Mouse (Mus musculus) C2C12 (cell line): Measurements from ENCODE around the gene Tsga13. TPM values are rescaled to one million over a fixed set of nuclear protein-coding genes. Genes with fewer than 3 reads are reported as not detected.

Experiments used
- H3K27me3 ChIP-seq: one replicate; pipeline ENCODE4 v1.6.1; 2011; ENCODE audit not compliant: control insufficient read depth, insufficient read depth, insufficient read length
- H3K36me3 ChIP-seq: one replicate; pipeline ENCODE4 v1.6.1; 2011; ENCODE audit not compliant: control insufficient read depth, insufficient read depth
- H3K4me3 ChIP-seq: one replicate; pipeline ENCODE4 v1.5.1; 2011; ENCODE audit warnings: mild to moderate bottlenecking, control low read depth; ENCODE audit not compliant: poor library complexity, insufficient read depth, severe bottlenecking
- H3K79me2 ChIP-seq: one replicate; pipeline ENCODE4 v1.6.1; 2011; ENCODE audit not compliant: control insufficient read depth, insufficient read depth
- H3K79me3 ChIP-seq: one replicate; pipeline ENCODE4 v1.6.1; 2011; ENCODE audit warnings: low read depth, control low read depth
- H3ac ChIP-seq: one replicate; pipeline ENCODE3; 2011; ENCODE audit warnings: low read depth; ENCODE audit not compliant: control insufficient read depth, insufficient read length
- CEBPB ChIP-seq: IDR thresholded peaks from one replicate; pipeline ENCODE4 v1.6.1; 2011; ENCODE audit warnings: low read depth, mild to moderate bottlenecking, control low read depth, moderate library complexity
- CTCF ChIP-seq: IDR thresholded peaks from one replicate; pipeline ENCODE4 v1.5.1; 2011; ENCODE audit not compliant: control insufficient read depth, insufficient read depth, insufficient read length
- FOSL1 ChIP-seq: IDR thresholded peaks from one replicate; pipeline ENCODE4 v1.8.0; 2011; ENCODE audit warnings: mild to moderate bottlenecking, low read length; ENCODE audit not compliant: poor library complexity, insufficient read depth, severe bottlenecking
- MAX ChIP-seq: IDR thresholded peaks from one replicate; pipeline ENCODE4 v1.6.1; 2011; ENCODE audit warnings: mild to moderate bottlenecking, control low read depth
- MYOD1 ChIP-seq: IDR thresholded peaks from one replicate; pipeline ENCODE4 v1.6.1; 2011; ENCODE audit warnings: low read depth; ENCODE audit not compliant: control insufficient read depth, insufficient read length
- MYOG ChIP-seq: IDR thresholded peaks from one replicate; pipeline ENCODE4 v1.6.1; 2011; ENCODE audit not compliant: control insufficient read depth, insufficient read length; ENCODE audit errors: extremely low read depth
- USF1 ChIP-seq: IDR thresholded peaks from one replicate; pipeline ENCODE4 v1.6.1; 2011; ENCODE audit warnings: low read depth, mild to moderate bottlenecking, control low read depth, moderate library complexity
- long read RNA-seq, 2 experiments: library from polyadenylated mRNA; unstranded; transcript quantifications; one replicate each; pipeline ENCODE4 v2.0.0; 2019 to 2020
- polyA plus RNA-seq: library from polyadenylated mRNA; unstranded; fragments of >200 nt; fragmentation: generic; extraction: Trizol; gene quantifications from one replicate; pipeline ENCODE4 v1.2.1, GENCODE M21; 2012; ENCODE audit warnings: missing spikeins

The Tsga13 gene
- polyA plus RNA-seq, result not detected
- long read RNA-seq, experiment 1, result 0 reads
- long read RNA-seq, experiment 2, result 0 reads

DNA sequence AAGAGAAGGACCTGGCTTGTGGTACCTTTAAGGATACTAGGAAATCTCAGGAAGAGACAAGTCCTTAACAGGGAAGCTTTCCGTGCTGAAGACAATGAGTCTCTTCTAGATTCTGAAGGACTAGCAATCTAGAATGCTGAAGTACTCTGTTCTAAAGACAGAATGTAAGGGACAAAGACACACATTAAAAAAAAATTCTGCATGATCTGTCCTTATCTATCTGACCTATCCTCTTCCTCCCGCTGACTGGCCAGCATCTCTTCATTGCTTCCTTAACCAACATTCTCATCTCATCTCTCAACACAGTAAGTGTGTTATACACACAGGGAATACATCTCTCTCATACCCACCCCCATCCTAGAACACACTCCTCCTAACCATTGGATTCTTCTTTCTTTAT, at the start of gene Tsga13:
Gene Tsga13, minus strand, starts transcription at position 101 of the 400 bp plus-strand sequence.
- H3K4me3 ChIP-seq, result no peak within 1 kb of the TSS
- no peaks in the 10 kb centered on the region for H3K36me3 ChIP-seq
- H3ac ChIP-seq, result no peak within 1 kb of the TSS
- H3K79me3 ChIP-seq, result no peaks in the 10 kb centered on the region
- H3K27me3 ChIP-seq, result no peaks in the 10 kb centered on the region
- no peak for TF ChIP-seq FOSL1
- TF ChIP-seq CEBPB, result no peak
- TF ChIP-seq MYOG, result no peak
- no peak for TF ChIP-seq CTCF
- no peak for TF ChIP-seq MYOD1
- TF ChIP-seq USF1, result no peak
- TF ChIP-seq MAX, result no peak
- H3K79me2 ChIP-seq, result no peaks in the 10 kb centered on the region

DNA sequence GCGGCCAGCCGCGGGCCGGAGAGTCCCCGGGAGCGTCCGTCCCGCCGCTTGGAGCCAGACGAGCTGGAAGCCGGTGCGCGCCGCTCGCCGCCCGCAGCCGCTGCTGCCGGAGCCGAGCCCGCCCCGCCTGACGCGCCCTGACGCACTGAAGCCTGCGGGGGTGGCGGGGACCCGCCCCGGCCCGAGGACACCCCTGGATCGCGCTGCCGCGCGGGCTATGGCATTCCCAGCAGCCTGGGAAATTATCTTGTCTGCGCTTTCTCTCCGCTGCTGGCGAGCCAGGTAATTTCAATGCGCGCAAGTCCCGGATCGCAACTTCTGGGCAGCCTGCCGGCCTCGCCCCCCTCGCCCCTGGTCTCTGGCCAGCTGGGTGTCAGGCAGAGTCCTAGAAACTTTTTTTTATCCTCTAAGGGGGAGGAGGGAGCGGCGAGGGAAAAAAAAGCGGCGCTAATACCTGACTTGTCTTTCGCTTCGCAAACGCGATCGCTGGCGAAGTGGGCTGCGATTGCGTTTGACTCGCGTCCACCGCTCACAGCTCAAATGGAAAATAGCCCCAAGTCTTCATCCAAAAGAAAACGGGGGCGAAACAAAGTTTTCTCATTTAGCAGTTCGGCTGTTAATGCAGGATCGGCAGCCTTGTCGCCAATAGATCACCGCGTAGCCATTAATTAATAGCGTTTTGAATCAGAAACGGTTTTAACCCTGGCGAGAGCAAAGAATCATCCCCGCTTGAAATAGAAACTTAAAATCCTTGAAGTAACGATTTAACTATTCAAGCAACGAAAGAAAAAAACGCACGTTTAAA, 43.6 kb upstream of the Tsga13 start, which contains the start of gene Klf14:
Gene Klf14, minus strand, starts transcription at position 343 of the 805 bp plus-strand sequence.
- Histone ChIP-seq H3K79me2 (no peaks in the 10 kb centered on the region), H3K27me3 (peaks cover 11% of the 10 kb centered on the region), H3ac (no peak within 1 kb of the TSS), H3K4me3 (no peak within 1 kb of the TSS), H3K79me3 (no peaks in the 10 kb centered on the region), H3K36me3 (no peaks in the 10 kb centered on the region)
- no peak for TF ChIP-seq FOSL1
- no peak for TF ChIP-seq USF1
- TF ChIP-seq CTCF, result no peak
- no peak for TF ChIP-seq MYOD1
- TF ChIP-seq MYOG, result no peak
- no peak for TF ChIP-seq MAX
- no peak for TF ChIP-seq CEBPB

DNA sequence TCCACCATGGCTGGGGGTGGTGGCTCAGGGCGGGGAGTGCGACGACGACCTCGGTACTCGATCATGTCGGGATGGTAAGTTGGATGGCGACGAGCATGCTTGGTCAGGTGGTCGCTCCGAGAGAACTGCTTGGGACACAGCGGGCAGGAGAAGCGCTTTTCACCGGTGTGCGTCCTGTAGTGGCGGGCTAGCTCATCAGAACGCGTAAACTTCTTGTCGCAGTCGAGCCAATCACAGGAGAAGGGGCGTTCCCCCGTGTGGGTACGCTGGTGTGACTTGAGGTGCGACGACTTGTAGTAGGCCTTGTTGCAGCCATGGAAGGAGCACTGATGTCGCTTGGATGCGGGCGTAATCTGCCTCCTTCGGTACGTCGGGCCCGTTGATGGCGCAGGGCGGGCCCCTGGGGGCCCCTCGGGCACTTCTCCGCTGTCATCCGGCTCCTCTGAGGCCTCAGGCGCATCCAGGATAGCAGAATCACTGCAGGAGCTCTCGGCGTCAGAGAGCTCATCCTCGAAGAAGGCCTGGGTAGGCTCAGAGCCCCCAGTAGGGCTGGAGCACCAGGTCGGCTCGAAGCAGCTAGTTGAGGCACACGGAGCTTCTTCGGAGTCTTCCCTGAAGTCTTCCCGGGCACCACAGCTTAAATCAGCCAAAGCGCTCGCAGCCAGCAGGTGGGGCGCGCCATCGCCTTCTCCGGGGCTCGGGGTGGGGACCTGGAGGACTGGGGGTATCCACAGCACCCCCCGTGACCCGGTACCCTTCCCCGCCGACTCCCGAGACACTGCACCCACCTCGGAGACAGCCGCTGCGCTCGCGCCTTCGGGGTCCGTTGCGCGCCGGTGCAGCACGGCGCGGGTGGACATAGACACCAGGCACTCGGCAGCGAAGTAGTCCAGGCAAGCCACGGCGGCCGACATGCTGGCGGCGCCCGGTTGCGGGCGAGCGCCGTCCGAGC, 42.7 kb upstream of the Tsga13 start:
- H3K36me3 ChIP-seq, result no peaks in the 10 kb centered on the region
- H3K4me3 ChIP-seq, result no peak overlapping the region
- H3ac ChIP-seq, result no peak overlapping the region
- H3K79me3 ChIP-seq, result no peaks in the 10 kb centered on the region
- peaks cover 7% of the 10 kb centered on the region for H3K27me3 ChIP-seq
- TF ChIP-seq MAX, result no peak
- no peak for TF ChIP-seq MYOD1
- no peak for TF ChIP-seq USF1
- no peak for TF ChIP-seq MYOG
- TF ChIP-seq FOSL1, result no peak
- TF ChIP-seq CTCF, result no peak
- TF ChIP-seq CEBPB, result no peak
- H3K79me2 ChIP-seq, result no peaks in the 10 kb centered on the region

DNA sequence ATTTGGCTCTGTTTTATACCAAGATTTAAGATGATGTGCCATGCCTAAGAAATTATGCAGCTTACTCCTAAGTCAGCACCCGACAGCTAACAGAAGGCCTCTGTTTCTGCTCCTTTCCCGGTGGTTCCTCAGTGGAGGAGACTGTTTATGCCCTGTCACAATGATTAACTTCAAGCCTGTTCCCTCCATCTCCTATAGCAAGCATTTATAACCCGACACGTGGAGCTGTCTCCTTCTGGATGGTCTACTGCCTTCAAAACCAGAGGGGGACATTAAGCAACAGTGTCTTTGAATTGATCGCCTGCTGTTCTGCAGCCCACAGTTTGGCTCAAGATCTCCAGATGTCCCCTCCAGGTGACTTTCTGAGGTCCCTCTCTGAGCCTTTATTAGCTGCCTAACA, 23.9 kb upstream of the Tsga13 start:
- Histone ChIP-seq H3K79me2 (no peaks in the 10 kb centered on the region), H3K79me3 (no peaks in the 10 kb centered on the region), H3K27me3 (no peaks in the 10 kb centered on the region), H3K4me3 (no peak overlapping the region), H3K36me3 (no peaks in the 10 kb centered on the region), H3ac (no peak overlapping the region)
- TF ChIP-seq MAX, result no peak
- TF ChIP-seq CTCF, result no peak
- TF ChIP-seq MYOG, result no peak
- no peak for TF ChIP-seq MYOD1
- TF ChIP-seq FOSL1, result no peak
- TF ChIP-seq CEBPB, result no peak
- TF ChIP-seq USF1, result no peak

DNA sequence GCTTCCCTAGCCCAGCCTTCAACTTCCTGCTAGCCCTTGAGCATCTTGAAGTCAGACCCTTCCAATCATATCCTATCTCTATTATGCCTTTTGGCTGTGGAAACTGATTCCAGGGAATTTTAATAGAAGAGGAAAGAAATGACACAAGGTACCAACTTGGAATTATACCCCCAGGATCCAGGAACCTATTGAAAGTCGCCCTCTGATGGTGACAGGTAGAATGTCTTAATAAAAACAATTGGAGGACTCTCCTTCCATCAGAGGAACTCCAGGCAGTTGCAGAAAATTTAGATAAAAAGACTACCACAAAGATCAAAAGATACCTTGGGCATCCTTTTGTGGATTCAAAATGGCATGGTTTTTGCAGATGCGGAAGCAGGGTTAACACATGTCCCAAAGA, 7.4 kb upstream of the Tsga13 start:
- Histone ChIP-seq H3K79me2 (no peaks in the 10 kb centered on the region), H3K79me3 (no peaks in the 10 kb centered on the region), H3K36me3 (no peaks in the 10 kb centered on the region), H3K27me3 (peaks cover 4% of the 10 kb centered on the region), H3K4me3 (no peak overlapping the region), H3ac (no peak overlapping the region)
- TF ChIP-seq CTCF (no peak), CEBPB (no peak), USF1 (no peak)
